Mouse (Mus musculus): ENCODE data around the gene Cit. TPM values are rescaled to one million over a fixed set of nuclear protein-coding genes. Genes with fewer than 3 reads are reported as not detected.

The Cit gene
- polyA plus RNA-seq, 1 experiment from 2014 or later: 25.3 TPM

GRCm38 (mm10) chr5:115987284-115987683 is 142.2 kb downstream of the Cit start:
- ATAC-seq (replicated peaks; ENCODE audit: insufficient number of reproducible peaks, low FRiP score, low TSS enrichment, low read depth) (no peak), DNase-seq (ENCODE audit: low spot score) (no peak)
- peaks cover 8% of the 10 kb centered on the region for H3K36me3 ChIP-seq (replicated peaks; ENCODE audit: control insufficient read depth, insufficient read depth, low read depth, low read length)
- H3K9ac ChIP-seq (replicated peaks; ENCODE audit: low read length): no peak overlapping the region
- H3K4me1 ChIP-seq (ENCODE audit: control insufficient read depth, insufficient read depth, low read length): no peaks in the 10 kb centered on the region
- no peak overlapping the region for H3K4me2 ChIP-seq (ENCODE audit: low read depth, low read length)
- H3K9me3 ChIP-seq (replicated peaks; ENCODE audit: control insufficient read depth, low read length): no peaks in the 10 kb centered on the region; the same call in 1 of the 2 replicates
- 90% methylated on average over 12 of the region's 12 CpGs for WGBS
- H3K4me3 ChIP-seq (ENCODE audit: low read depth, low read length): no peak overlapping the region
- no peak overlapping the region for H3K27ac ChIP-seq (replicated peaks; ENCODE audit: low read depth, low read length)
- H3K27me3 ChIP-seq (ENCODE audit: control insufficient read depth, insufficient read depth, low read length): no peaks in the 10 kb centered on the region

DNA sequence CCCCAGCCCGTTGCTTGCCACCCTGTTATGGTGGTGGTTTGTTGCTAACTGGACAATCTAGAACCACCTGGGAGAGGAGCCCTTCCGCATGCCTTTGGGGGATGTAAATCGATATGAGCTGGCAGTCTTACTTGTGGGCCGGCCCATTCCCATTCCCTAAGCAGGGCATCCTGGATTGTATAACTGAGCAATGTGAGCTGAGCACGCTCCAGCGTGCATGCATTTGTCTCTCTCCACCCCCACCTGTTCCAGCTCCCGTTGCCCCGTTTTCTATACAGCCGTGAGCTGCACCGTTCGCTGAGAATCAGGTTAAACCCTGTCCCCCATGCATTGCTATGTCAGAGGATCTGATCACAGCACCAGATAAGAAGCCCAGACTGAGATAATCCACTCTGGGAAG is 146.6 kb downstream of the Cit start:
- no peak overlapping the region for H3K9ac ChIP-seq (replicated peaks; ENCODE audit: low read length)

DNA sequence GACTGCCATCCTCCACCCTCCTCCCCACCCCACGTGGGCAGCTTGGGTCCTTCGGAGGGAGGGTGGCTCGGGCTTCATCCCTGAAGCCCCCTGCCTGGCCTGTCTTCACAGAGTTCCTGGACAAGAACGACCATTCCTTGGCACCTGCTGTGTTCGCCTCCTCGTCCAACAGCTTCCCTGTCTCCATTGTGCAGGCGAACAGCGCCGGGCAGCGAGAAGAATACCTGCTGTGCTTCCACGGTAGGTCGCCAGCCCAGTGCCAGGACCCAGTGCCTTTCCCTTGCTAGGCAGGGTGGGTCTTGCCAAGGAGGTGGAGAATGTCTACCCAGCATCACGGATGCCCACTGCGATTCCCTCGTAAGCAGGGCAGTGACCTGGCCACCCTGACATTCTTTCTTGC is 149.0 kb downstream of the Cit start:
- no peak overlapping the region for H3K4me3 ChIP-seq (ENCODE audit: low read depth, low read length)
- no peak overlapping the region for H3K4me2 ChIP-seq (ENCODE audit: low read depth, low read length)
- no peak for ATAC-seq (replicated peaks; ENCODE audit: insufficient number of reproducible peaks, low FRiP score, low TSS enrichment, low read depth)
- H3K4me1 ChIP-seq (ENCODE audit: control insufficient read depth, insufficient read depth, low read length): no peaks in the 10 kb centered on the region
- no peak for DNase-seq (ENCODE audit: low spot score)
- no peaks in the 10 kb centered on the region; the same call in 1 of the 2 replicates for H3K9me3 ChIP-seq (replicated peaks; ENCODE audit: control insufficient read depth, low read length)
- H3K27ac ChIP-seq (replicated peaks; ENCODE audit: low read depth, low read length): no peak overlapping the region
- 96% methylated on average over 15 of the region's 15 CpGs for WGBS
- no peak overlapping the region for H3K9ac ChIP-seq (replicated peaks; ENCODE audit: low read length)
- H3K36me3 ChIP-seq (replicated peaks; ENCODE audit: control insufficient read depth, insufficient read depth, low read depth, low read length): peaks cover 13% of the 10 kb centered on the region
- no peaks in the 10 kb centered on the region for H3K27me3 ChIP-seq (ENCODE audit: control insufficient read depth, insufficient read depth, low read length)

More for the DNA sequence above, 146.6 kb downstream of the Cit start:
- 89% methylated on average over 11 of the region's 11 CpGs for WGBS
- no peak overlapping the region for H3K27ac ChIP-seq (replicated peaks; ENCODE audit: low read depth, low read length)
- H3K4me1 ChIP-seq (ENCODE audit: control insufficient read depth, insufficient read depth, low read length): no peaks in the 10 kb centered on the region
- no peak for ATAC-seq (replicated peaks; ENCODE audit: insufficient number of reproducible peaks, low FRiP score, low TSS enrichment, low read depth)
- peaks cover 13% of the 10 kb centered on the region for H3K36me3 ChIP-seq (replicated peaks; ENCODE audit: control insufficient read depth, insufficient read depth, low read depth, low read length)
- no peaks in the 10 kb centered on the region; the same call in 1 of the 2 replicates for H3K9me3 ChIP-seq (replicated peaks; ENCODE audit: control insufficient read depth, low read length)
- no peaks in the 10 kb centered on the region for H3K27me3 ChIP-seq (ENCODE audit: control insufficient read depth, insufficient read depth, low read length)
- no peak overlapping the region for H3K4me3 ChIP-seq (ENCODE audit: low read depth, low read length)
- no peak overlapping the region for H3K4me2 ChIP-seq (ENCODE audit: low read depth, low read length)
- DNase-seq (ENCODE audit: low spot score): no peak

DNA sequence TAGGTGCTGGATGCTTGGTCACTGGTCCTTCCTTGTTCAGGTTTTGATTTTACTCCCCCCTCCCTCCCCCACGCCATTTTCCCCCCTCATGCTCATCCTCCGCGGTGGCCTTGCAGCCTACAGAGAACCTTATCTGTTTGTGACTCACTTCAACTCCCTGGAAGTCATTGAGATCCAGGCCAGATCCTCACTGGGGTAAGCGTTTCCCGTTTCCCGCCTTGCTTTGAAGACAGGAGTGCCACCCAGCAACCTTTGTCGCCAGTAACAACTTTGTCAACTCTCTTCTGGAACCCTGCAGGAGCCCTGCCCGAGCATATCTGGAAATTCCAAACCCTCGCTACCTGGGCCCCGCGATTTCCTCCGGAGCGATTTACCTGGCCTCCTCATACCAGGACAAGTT is 152.3 kb downstream of the Cit start:
- H3K36me3 ChIP-seq (replicated peaks; ENCODE audit: control insufficient read depth, insufficient read depth, low read depth, low read length): peaks cover 5% of the 10 kb centered on the region
- no peak overlapping the region for H3K27ac ChIP-seq (replicated peaks; ENCODE audit: low read depth, low read length)
- no peak overlapping the region for H3K9ac ChIP-seq (replicated peaks; ENCODE audit: low read length)
- 72% methylated on average over 13 of the region's 13 CpGs for WGBS
- no peak overlapping the region for H3K4me3 ChIP-seq (ENCODE audit: low read depth, low read length)
- no peaks in the 10 kb centered on the region for H3K4me1 ChIP-seq (ENCODE audit: control insufficient read depth, insufficient read depth, low read length)
- H3K27me3 ChIP-seq (ENCODE audit: control insufficient read depth, insufficient read depth, low read length): no peaks in the 10 kb centered on the region
- no peak overlapping the region for H3K4me2 ChIP-seq (ENCODE audit: low read depth, low read length)
- DNase-seq (ENCODE audit: low spot score) (no peak), ATAC-seq (replicated peaks; ENCODE audit: insufficient number of reproducible peaks, low FRiP score, low TSS enrichment, low read depth) (no peak)
- H3K9me3 ChIP-seq (replicated peaks; ENCODE audit: control insufficient read depth, low read length): no peaks in the 10 kb centered on the region

DNA sequence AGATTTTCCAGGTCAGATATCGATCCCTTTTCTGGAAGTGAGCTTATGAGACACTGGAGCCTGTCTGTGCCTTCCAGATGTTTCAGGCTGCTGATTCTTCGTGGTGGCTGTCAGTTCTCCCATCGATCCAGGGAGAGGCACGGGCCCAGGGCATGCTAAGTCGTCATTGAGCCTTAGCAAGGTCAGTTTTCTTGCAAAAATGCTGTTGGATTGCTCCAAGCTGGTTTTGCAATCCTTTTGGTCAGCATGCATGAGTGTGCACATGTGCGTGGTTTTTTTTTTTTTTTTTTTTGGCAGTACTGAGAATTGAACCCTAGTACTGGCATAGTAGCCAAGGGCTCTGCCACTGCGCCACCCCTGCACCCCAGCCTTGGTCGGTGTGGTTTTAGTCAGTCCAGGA is 158.1 kb downstream of the Cit start:
- no peaks in the 10 kb centered on the region for H3K9me3 ChIP-seq (replicated peaks; ENCODE audit: control insufficient read depth, low read length)
- no peak for ATAC-seq (replicated peaks; ENCODE audit: insufficient number of reproducible peaks, low FRiP score, low TSS enrichment, low read depth)
- no peaks in the 10 kb centered on the region for H3K36me3 ChIP-seq (replicated peaks; ENCODE audit: control insufficient read depth, insufficient read depth, low read depth, low read length)
- no peak overlapping the region for H3K27ac ChIP-seq (replicated peaks; ENCODE audit: low read depth, low read length)
- WGBS: 84% methylated on average over 8 of the region's 8 CpGs
- no peak overlapping the region for H3K9ac ChIP-seq (replicated peaks; ENCODE audit: low read length)
- H3K4me2 ChIP-seq (ENCODE audit: low read depth, low read length): no peak overlapping the region
- no peaks in the 10 kb centered on the region for H3K27me3 ChIP-seq (ENCODE audit: control insufficient read depth, insufficient read depth, low read length)
- DNase-seq (ENCODE audit: low spot score): no peak
- H3K4me3 ChIP-seq (ENCODE audit: low read depth, low read length): no peak overlapping the region
- no peaks in the 10 kb centered on the region for H3K4me1 ChIP-seq (ENCODE audit: control insufficient read depth, insufficient read depth, low read length)

GRCm38 (mm10) chr5:116003825-116004224 is 158.7 kb downstream of the Cit start:
- H3K27me3 ChIP-seq (ENCODE audit: control insufficient read depth, insufficient read depth, low read length): no peaks in the 10 kb centered on the region
- WGBS: 37% methylated on average over 13 of the region's 13 CpGs
- H3K4me2 ChIP-seq (ENCODE audit: low read depth, low read length): no peak overlapping the region
- H3K27ac ChIP-seq (replicated peaks; ENCODE audit: low read depth, low read length): no peak overlapping the region
- no peak overlapping the region for H3K4me3 ChIP-seq (ENCODE audit: low read depth, low read length)
- no peak overlapping the region for H3K9ac ChIP-seq (replicated peaks; ENCODE audit: low read length)
- H3K36me3 ChIP-seq (replicated peaks; ENCODE audit: control insufficient read depth, insufficient read depth, low read depth, low read length): no peaks in the 10 kb centered on the region
- no peak for ATAC-seq (replicated peaks; ENCODE audit: insufficient number of reproducible peaks, low FRiP score, low TSS enrichment, low read depth)
- H3K4me1 ChIP-seq (ENCODE audit: control insufficient read depth, insufficient read depth, low read length): no peaks in the 10 kb centered on the region
- no peak for DNase-seq (ENCODE audit: low spot score)
- no peaks in the 10 kb centered on the region for H3K9me3 ChIP-seq (replicated peaks; ENCODE audit: control insufficient read depth, low read length)

DNA sequence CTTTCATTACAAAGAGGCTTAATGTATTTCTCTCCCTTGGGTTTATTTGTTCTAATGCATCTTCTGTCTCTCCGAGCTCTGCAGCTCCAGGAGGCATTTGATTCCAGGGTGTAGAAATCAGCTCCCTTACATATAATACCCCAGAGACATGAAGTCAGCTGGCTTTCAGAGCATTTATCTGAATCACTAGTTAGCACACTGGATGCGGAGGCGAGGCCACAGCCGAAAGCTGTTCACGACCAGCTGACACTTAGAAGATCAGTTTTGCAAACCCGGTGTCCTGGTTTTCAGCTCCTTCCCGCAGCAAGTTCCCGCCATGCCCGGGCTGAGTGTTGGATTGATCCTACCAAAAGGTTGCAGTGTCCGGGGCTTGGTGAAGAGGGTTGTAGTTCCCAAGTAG is 159.2 kb downstream of the Cit start:
- H3K9me3 ChIP-seq (replicated peaks; ENCODE audit: control insufficient read depth, low read length): no peaks in the 10 kb centered on the region
- DNase-seq (ENCODE audit: low spot score) (no peak), ATAC-seq (replicated peaks; ENCODE audit: insufficient number of reproducible peaks, low FRiP score, low TSS enrichment, low read depth) (no peak)
- no peak overlapping the region for H3K9ac ChIP-seq (replicated peaks; ENCODE audit: low read length)
- no peak overlapping the region for H3K4me3 ChIP-seq (ENCODE audit: low read depth, low read length)
- no peaks in the 10 kb centered on the region for H3K27me3 ChIP-seq (ENCODE audit: control insufficient read depth, insufficient read depth, low read length)
- H3K27ac ChIP-seq (replicated peaks; ENCODE audit: low read depth, low read length): no peak overlapping the region
- H3K4me1 ChIP-seq (ENCODE audit: control insufficient read depth, insufficient read depth, low read length): no peaks in the 10 kb centered on the region
- H3K4me2 ChIP-seq (ENCODE audit: low read depth, low read length): no peak overlapping the region
- 87% methylated on average over 10 of the region's 10 CpGs for WGBS
- no peaks in the 10 kb centered on the region for H3K36me3 ChIP-seq (replicated peaks; ENCODE audit: control insufficient read depth, insufficient read depth, low read depth, low read length)

DNA sequence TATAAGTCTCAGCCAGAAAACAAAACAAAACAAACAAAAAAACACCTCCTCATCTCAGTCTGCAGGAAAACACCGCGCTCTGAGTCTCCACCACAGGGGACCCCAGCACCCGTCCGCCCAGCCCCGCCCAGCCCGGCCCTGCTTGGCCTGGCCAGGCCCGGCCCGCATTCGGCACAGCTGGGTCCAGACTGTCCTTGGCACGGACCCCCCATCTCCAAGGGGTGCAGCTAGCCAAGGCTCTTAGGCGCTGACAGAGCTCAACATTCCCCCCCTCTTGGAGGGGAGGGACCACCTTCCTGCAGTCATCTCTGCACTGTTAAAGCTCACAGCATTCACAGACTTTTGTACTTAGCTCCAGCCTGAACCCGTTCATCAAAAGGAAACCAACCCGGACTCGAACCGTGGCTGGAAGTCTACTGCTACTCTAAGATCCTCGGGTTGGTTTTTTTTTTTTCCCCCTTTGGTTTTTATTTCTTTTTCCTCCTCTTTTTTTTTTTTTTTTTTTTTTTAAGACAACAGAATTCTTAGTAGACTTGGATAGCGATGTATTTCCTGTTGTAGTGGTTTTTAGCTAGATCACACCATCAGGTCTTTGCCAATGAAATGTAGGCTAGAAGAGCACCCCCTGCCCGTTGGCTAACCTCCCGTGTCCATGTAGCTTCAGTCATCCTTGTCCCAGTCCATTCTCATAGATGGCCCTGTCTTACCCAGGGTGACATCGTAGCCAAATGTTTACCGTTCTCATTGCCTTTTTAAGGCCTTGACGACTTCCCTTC is 161.4 kb downstream of the Cit start:
- Histone ChIP-seq H3K9me3 (replicated peaks; ENCODE audit: control insufficient read depth, low read length) (no peaks in the 10 kb centered on the region), H3K27ac (replicated peaks; ENCODE audit: low read depth, low read length) (no peak overlapping the region), H3K4me3 (ENCODE audit: low read depth, low read length) (no peak overlapping the region), H3K9ac (replicated peaks; ENCODE audit: low read length) (no peak overlapping the region), H3K27me3 (ENCODE audit: control insufficient read depth, insufficient read depth, low read length) (no peaks in the 10 kb centered on the region), H3K4me1 (ENCODE audit: control insufficient read depth, insufficient read depth, low read length) (no peaks in the 10 kb centered on the region), H3K36me3 (replicated peaks; ENCODE audit: control insufficient read depth, insufficient read depth, low read depth, low read length) (no peaks in the 10 kb centered on the region), H3K4me2 (ENCODE audit: low read depth, low read length) (no peak overlapping the region)
- WGBS: 61% methylated on average over 22 of the region's 22 CpGs
- ATAC-seq (replicated peaks; ENCODE audit: insufficient number of reproducible peaks, low FRiP score, low TSS enrichment, low read depth) (no peak), DNase-seq (ENCODE audit: low spot score) (no peak)
